Mouse (Mus musculus) heart, embryonic 16.5 days (tissue): ENCODE data around the gene Gm10837. TPM values are rescaled to one million over a fixed set of nuclear protein-coding genes. Genes with fewer than 3 reads are reported as not detected.
"Not testable (repeated sequence)": the region's sequence is repeated elsewhere in the genome, so short reads cannot be mapped to it uniquely, and the experiment has no call there.

ENCODE experiments used
- ATAC-seq: fragments of 200-750 bp; cut with Nextera tagmentation; replicated peaks from 2 replicates; pipeline ENCODE4 v1.8.0; 2017; ENCODE audit warnings: moderate number of reproducible peaks; ENCODE audit not compliant: insufficient read depth, low FRiP score; ENCODE audit errors: extremely low read depth
- H3K27ac ChIP-seq: fragments of 300-500 bp; sonication (generic); 2 replicates; pipeline ENCODE4 v1.5.1; 2014; ENCODE audit warnings: mild to moderate bottlenecking, low read length, control low read depth, moderate library complexity
- H3K27me3 ChIP-seq: fragments of 300-500 bp; sonication (generic); 2 replicates; pipeline ENCODE4 v1.6.1; 2014; ENCODE audit warnings: low read length, mixed read lengths; ENCODE audit not compliant: control insufficient read depth, insufficient read depth
- H3K36me3 ChIP-seq: fragments of 300-500 bp; sonication (generic); 2 replicates; pipeline ENCODE4 v1.6.1; 2014; ENCODE audit not compliant: control insufficient read depth, insufficient read depth
- H3K4me1 ChIP-seq: fragments of 300-500 bp; sonication (generic); 2 replicates; pipeline ENCODE4 v1.6.1; 2014; ENCODE audit warnings: low read length, mixed read lengths; ENCODE audit not compliant: control insufficient read depth, insufficient read depth
- H3K4me2 ChIP-seq: fragments of 300-500 bp; sonication (generic); 2 replicates; pipeline ENCODE4 v1.6.1; 2014; ENCODE audit warnings: low read depth, mild to moderate bottlenecking, control low read depth, low read length
- H3K4me3 ChIP-seq: fragments of 300-500 bp; sonication (generic); 2 replicates; pipeline ENCODE4 v1.5.1; 2014; ENCODE audit warnings: mild to moderate bottlenecking, control low read depth, low read length
- H3K9ac ChIP-seq: fragments of 300-500 bp; sonication (generic); 2 replicates; pipeline ENCODE4 v1.6.1; 2014; ENCODE audit warnings: low read length, control low read depth
- H3K9me3 ChIP-seq: fragments of 300-500 bp; sonication (generic); replicated peaks from 2 replicates; pipeline ENCODE4 v1.6.1; 2016; ENCODE audit warnings: low read length; ENCODE audit not compliant: control insufficient read depth
- WGBS: fragments of 180-500 bp; shearing (Covaris S2); extraction: QIAGEN DNeasy Blood & Tissue Kit; methylation state at CpG from one replicate; pipeline ENCODE4 v1.1.7; 2014; 5-methylcytosine and 5-hydroxymethylcytosine counted together
- polyA plus RNA-seq: library from polyadenylated mRNA; unstranded; fragments of >200 nt; fragmentation: Nextera tagmentation; extraction: Ambion mirVana; gene quantifications from 2 replicates; pipeline ENCODE4 v1.2.1, GENCODE M21; 2015

Gene Gm10837
- polyA plus RNA-seq, 1 experiment from 2014 or later, result not detected

DNA sequence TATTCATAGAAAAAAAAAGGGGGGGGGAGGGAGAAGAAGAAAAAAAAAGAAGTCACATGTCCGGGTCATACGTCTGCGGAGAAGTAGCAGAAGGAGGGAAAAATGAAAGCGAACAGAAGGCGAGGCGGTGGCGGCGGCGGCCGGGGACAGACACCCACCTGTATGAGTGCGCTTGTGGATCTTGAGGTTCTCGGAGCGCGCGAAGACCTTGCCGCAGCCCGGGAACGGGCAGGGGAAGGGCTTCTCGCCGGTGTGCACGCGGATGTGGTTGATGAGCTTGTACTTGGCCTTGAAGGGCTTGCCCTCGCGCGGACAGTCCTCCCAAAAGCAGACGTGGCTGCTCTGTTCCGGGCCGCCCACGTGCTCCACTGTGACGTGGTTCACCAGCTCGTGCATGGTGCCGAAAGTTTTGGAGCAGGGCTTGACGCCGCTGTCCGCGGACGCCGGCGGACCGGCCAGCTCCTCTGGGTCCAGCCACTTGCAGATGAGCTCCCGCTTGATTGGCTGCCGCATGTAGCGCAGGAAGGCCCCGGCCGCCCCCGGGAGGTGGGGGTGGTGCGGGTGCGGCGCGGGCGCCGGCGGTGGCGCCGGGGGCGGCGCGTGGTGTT lies 26.5 kb upstream of the Gm10837 start:
- under 1% methylated on average over 58 of the region's 58 CpGs for WGBS
- H3K4me3 ChIP-seq, result peak overlapping the region; percentile 62
- H3K9me3 ChIP-seq, H3K27ac ChIP-seq, H3K36me3 ChIP-seq, H3K9ac ChIP-seq: not testable (repeated sequence)
- peaks cover 81% of the 10 kb centered on the region for H3K27me3 ChIP-seq
- H3K4me1 ChIP-seq, result peaks cover 18% of the 10 kb centered on the region
- peak; percentile 70 for ATAC-seq
- H3K4me2 ChIP-seq, result peak overlapping the region; percentile 95

- ATAC-seq, result no peak; the same call in 1 of the 2 replicates
- Histone ChIP-seq H3K9me3 (no peaks in the 10 kb centered on the region), H3K4me2 (peak overlapping the region; percentile 95), H3K36me3 (no peaks in the 10 kb centered on the region), H3K27me3 (peaks cover 86% of the 10 kb centered on the region), H3K4me3 (peak overlapping the region; percentile 62), H3K9ac (peak overlapping the region; percentile 3; the same call in 1 of the 2 replicates), H3K4me1 (peaks cover 18% of the 10 kb centered on the region), H3K27ac (no peak overlapping the region)
- WGBS, result 1% methylated on average over 46 of the region's 62 CpGs
Observed at GRCm38 (mm10) chr14:122464351-122464762, 26.0 kb upstream of the Gm10837 start.

DNA sequence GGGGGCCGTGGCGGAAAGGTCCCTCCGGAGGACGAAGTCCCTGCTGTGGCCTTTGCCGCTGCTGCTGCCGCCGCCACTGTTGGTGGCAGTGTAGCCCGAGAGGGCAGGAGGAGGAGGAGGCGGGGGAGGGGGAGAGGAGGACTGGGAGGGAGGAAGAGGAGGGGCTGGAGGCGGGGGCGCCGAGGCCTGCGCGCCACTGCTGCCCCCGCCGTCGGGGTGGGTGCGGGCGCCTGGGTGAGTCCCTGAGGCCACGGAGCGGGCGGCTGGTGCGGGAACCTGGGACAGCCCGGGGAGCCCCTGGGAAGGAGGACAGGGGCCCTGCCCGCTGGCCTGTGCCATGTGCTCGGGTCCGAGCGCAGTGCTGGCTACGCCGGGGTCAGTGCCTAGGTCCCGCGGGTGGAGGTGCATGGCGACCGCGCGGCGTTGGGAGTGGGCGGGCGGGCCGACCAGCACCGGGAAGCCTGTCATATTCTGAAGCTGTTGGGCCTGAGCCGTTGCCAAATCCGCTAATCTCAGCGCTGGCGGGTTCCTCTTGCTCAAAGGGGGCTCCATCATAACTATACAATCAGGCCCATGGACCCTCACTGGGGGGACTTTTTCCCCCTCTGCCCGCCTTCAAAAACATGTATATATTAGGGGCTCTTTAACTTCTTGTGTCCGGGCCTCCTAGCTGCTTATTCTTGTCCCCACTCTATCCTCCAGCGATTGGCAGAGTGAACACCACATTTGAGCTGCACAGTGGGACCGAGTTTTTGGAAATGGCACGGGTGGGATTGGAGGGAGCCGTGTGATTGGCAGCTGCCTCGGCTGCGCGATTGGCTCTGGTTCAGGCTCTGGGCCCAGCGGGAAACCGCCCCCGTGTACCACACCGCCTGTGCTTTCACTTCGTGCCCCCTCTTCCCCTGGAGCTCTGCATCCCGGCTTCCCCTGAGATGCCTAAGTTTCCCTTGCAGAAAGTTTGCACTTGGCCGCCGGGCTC lies 25.3 kb upstream of the Gm10837 start, which contains the start of gene Zic5:
Zic5 (minus strand) TSS at position 915 of the 979 bp plus-strand sequence.
- H3K36me3 ChIP-seq, result no peaks in the 10 kb centered on the region
- H3K4me2 ChIP-seq, result peak within 1 kb of the TSS; percentile 95
- peaks cover 89% of the 10 kb centered on the region for H3K27me3 ChIP-seq
- no peaks in the 10 kb centered on the region for H3K9me3 ChIP-seq
- 1% methylated on average over 59 of the region's 62 CpGs for WGBS
- H3K4me1 ChIP-seq, result peaks cover 18% of the 10 kb centered on the region
- H3K9ac ChIP-seq, result peak within 1 kb of the TSS; percentile 3; the same call in 1 of the 2 replicates
- no peak for ATAC-seq
- no peak within 1 kb of the TSS for H3K27ac ChIP-seq
- H3K4me3 ChIP-seq, result peak within 1 kb of the TSS; percentile 62

DNA sequence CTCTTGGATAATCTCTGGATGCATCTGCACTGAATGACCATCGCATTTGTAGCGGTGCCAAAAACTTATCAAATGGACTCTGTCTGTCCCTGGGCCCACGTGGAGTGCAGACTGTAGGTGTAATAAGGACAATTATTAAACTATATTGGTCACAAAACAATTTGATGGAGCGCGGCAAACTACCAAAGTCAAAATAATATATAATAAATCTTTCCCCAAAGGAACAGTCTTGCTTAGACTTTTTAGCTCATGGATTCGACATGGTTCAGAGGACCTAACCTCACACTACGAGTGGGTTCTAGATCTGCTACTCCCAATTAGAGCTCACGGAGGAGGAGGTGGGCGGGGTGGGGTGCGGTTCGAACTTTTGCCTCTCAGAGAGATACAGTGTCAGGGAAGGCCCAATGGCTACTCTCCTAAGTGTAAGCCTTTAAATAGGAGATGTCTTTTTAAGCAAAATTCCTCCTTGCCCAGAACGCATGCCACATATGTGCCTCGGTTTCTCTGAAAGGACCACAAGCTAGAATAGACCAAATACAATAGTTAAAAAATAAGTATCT lies 24.4 kb upstream of the Gm10837 start:
- Histone ChIP-seq H3K4me2 (peak overlapping the region; percentile 95; the same call in 1 of the 2 replicates), H3K27me3 (peaks cover 93% of the 10 kb centered on the region), H3K4me3 (peak overlapping the region; percentile 62), H3K9me3 (no peaks in the 10 kb centered on the region), H3K36me3 (no peaks in the 10 kb centered on the region), H3K9ac (no peak overlapping the region), H3K4me1 (peaks cover 18% of the 10 kb centered on the region), H3K27ac (no peak overlapping the region)
- ATAC-seq, result no peak
- WGBS, result 27% methylated on average over 13 of the region's 13 CpGs

- no peaks in the 10 kb centered on the region for H3K9me3 ChIP-seq
- H3K4me3 ChIP-seq, result no peak overlapping the region
- H3K9ac ChIP-seq, result no peak overlapping the region
- 65% methylated on average over 7 of the region's 7 CpGs for WGBS
- no peak for ATAC-seq
- H3K27ac ChIP-seq, result no peak overlapping the region
- peaks cover 18% of the 10 kb centered on the region for H3K4me1 ChIP-seq
- no peak overlapping the region for H3K4me2 ChIP-seq
- H3K36me3 ChIP-seq, result no peaks in the 10 kb centered on the region
- peaks cover 94% of the 10 kb centered on the region for H3K27me3 ChIP-seq
Observed at GRCm38 (mm10) chr14:122466756-122467362, 23.5 kb upstream of the Gm10837 start.

DNA sequence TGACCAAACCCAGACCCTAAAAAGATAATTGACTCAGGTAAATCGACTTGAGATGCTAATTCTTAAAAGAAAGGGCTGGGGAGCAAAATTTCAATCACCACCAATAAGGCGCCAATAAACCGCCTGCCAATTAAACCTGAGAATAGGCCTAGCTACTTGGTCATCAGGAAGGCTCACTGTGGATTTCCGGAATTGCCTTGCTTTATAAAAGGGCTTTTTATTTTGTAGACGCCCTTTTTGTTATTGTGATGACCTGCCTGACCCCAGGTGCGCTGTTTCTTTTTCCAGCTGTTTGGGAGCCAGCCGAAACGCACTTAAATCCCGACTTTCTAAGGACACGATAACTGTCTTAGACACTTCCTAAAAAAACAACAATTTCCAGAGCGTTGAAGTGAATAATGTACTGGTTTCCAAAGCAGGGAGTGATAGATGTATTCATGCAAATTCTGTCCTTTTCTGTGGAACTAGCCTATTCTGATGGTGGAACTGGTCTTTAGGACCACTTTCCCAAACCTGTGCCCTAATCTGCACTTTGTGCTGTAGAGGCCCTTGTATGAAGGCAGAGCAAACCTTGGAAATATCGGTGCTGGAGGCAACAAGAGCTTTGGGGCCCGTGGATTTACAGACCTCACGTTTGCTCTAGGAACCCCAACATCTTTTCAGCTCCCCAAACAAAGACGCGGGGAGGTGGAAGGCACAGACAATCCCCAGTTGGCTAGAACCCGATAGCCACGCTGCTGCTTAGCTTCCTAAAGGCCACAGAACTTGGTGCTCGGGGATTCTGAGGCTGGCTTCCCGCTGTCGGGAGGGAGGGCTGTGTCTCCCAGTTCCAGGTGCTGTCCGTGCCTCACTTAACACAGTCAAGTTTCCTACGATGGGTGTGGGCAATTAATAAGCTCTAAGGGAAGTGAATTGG lies 22.2 kb upstream of the Gm10837 start:
- no peak overlapping the region for H3K9ac ChIP-seq
- no peak overlapping the region for H3K4me3 ChIP-seq
- no peaks in the 10 kb centered on the region for H3K9me3 ChIP-seq
- H3K4me1 ChIP-seq, result peaks cover 18% of the 10 kb centered on the region
- no peaks in the 10 kb centered on the region for H3K36me3 ChIP-seq
- no peak for ATAC-seq
- H3K27me3 ChIP-seq, result peaks cover 93% of the 10 kb centered on the region
- WGBS, result 13% methylated on average over 23 of the region's 23 CpGs
- no peak overlapping the region for H3K4me2 ChIP-seq
- no peak overlapping the region for H3K27ac ChIP-seq

- Histone ChIP-seq H3K27me3 (peaks cover 93% of the 10 kb centered on the region), H3K4me2 (no peak overlapping the region), H3K27ac (no peak overlapping the region), H3K4me1 (peaks cover 14% of the 10 kb centered on the region), H3K36me3 (no peaks in the 10 kb centered on the region), H3K9ac (no peak overlapping the region), H3K4me3 (no peak overlapping the region), H3K9me3 (no peaks in the 10 kb centered on the region)
- ATAC-seq, result no peak
- 2% methylated on average over 28 of the region's 28 CpGs for WGBS
Observed at GRCm38 (mm10) chr14:122468971-122469755, 21.2 kb upstream of the Gm10837 start.
